Mouse (Mus musculus) kidney, adult 2 months (tissue): ENCODE data around the gene Mad2l2. TPM values are rescaled to one million over a fixed set of nuclear protein-coding genes. Genes with fewer than 3 reads are reported as not detected.

Experiments used
- DNase-seq: peaks from one replicate; pipeline ENCODE4 v3.0.0; 2021
- H3K27ac ChIP-seq: fragments of 200-500 bp; 2 replicates; pipeline ENCODE4 v1.5.1; 2012; ENCODE audit warnings: low read depth, low read length, control low read depth, inconsistent platforms; ENCODE audit not compliant: insufficient read depth
- H3K27me3 ChIP-seq: fragments of 200-500 bp; replicated peaks from 2 replicates; pipeline ENCODE4 v1.6.1; 2012; ENCODE audit warnings: mild to moderate bottlenecking, moderate library complexity, low read length, inconsistent platforms; ENCODE audit not compliant: control insufficient read depth, insufficient read depth
- H3K36me3 ChIP-seq: fragments of 200-500 bp; 2 replicates; pipeline ENCODE4 v1.6.1; 2012; ENCODE audit warnings: mild to moderate bottlenecking, moderate library complexity, low read length, inconsistent platforms; ENCODE audit not compliant: control insufficient read depth, insufficient read depth
- H3K4me1 ChIP-seq: fragments of 200-500 bp; 2 replicates; pipeline ENCODE4 v1.6.1; 2011; ENCODE audit warnings: low read length; ENCODE audit not compliant: control insufficient read depth, insufficient read depth
- H3K4me3 ChIP-seq: fragments of 200-500 bp; 2 replicates; pipeline ENCODE4 v1.5.1; 2011; ENCODE audit warnings: mild to moderate bottlenecking, low read depth, low read length, control low read depth; ENCODE audit not compliant: insufficient read depth
- CTCF ChIP-seq: fragments of 200-500 bp; conservative IDR thresholded peaks from 2 replicates; pipeline ENCODE4 v1.5.1; 2011; ENCODE audit warnings: low read depth, mild to moderate bottlenecking, control low read depth, low read length, moderate library complexity, mixed read lengths; ENCODE audit not compliant: insufficient read depth, insufficient read length
- POLR2A ChIP-seq: fragments of 200-500 bp; IDR thresholded peaks from one replicate; pipeline ENCODE4 v1.6.1; 2011; ENCODE audit warnings: low read depth, low read length, control low read depth
- WGBS: fragments of 180-500 bp; shearing (Covaris S2); methylation state at CpG from one replicate; pipeline ENCODE4 v1.1.7; 2018; 5-methylcytosine and 5-hydroxymethylcytosine counted together
- polyA plus RNA-seq: library from polyadenylated mRNA; depleted of rRNA; stranded (reverse); fragments of >200 nt; gene quantifications from 2 replicates; pipeline ENCODE4 v1.2.3, GENCODE M21; 2012

Gene Mad2l2
- polyA plus RNA-seq, 1 experiment = 22.8 TPM

- 42% methylated on average over 27 of the region's 27 CpGs for WGBS
- peak; percentile 36 for DNase-seq
- TF ChIP-seq POLR2A (no peak), CTCF (no peak)
- Histone ChIP-seq H3K27ac (peak overlapping the region; percentile 63), H3K4me1 (peaks cover 5% of the 10 kb centered on the region; the same call in 1 of the 2 replicates), H3K27me3 (no peaks in the 10 kb centered on the region), H3K4me3 (peak overlapping the region; percentile 69), H3K36me3 (no peaks in the 10 kb centered on the region; the same call in 1 of the 2 replicates)
These were observed 28.5 kb downstream of the Mad2l2 start for GRCm38 (mm10) chr4:148158436-148159348.

- peaks cover 5% of the 10 kb centered on the region; the same call in 1 of the 2 replicates for H3K4me1 ChIP-seq
- H3K36me3 ChIP-seq = no peaks in the 10 kb centered on the region; the same call in 1 of the 2 replicates
- H3K4me3 ChIP-seq = peak overlapping the region; percentile 69
- peak; percentile 98 for DNase-seq
- TF ChIP-seq POLR2A (peak; percentile 54), CTCF (0 out of 2 replicates have a peak, but pooled peaks have one; percentile 19)
- under 1% methylated on average over 49 of the region's 55 CpGs for WGBS
- H3K27me3 ChIP-seq = no peaks in the 10 kb centered on the region
- peak overlapping the region; percentile 58 for H3K27ac ChIP-seq
These were observed 29.6 kb downstream of the Mad2l2 start for GRCm38 (mm10) chr4:148159544-148160435.

- 4% methylated on average over 40 of the region's 43 CpGs for WGBS
- DNase-seq = peak; percentile 40
These were observed 30.5 kb downstream of the Mad2l2 start, which contains the start of the genes Fbxo44 and Fbxo2 for GRCm38 (mm10) chr4:148160436-148161390. Fbxo44 (minus strand) TSS chr4:148160482. Fbxo2 (plus strand) TSS chr4:148160621.

GRCm38 (mm10) chr4:148164002-148164439 is 33.8 kb downstream of the Mad2l2 start:
- TF ChIP-seq CTCF = peak; percentile 82
- no peak for TF ChIP-seq POLR2A
- H3K4me1 ChIP-seq = no peaks in the 10 kb centered on the region
- H3K36me3 ChIP-seq = no peaks in the 10 kb centered on the region

More at GRCm38 (mm10) chr4:148160436-148161390, 30.5 kb downstream of the Mad2l2 start, which contains the start of the genes Fbxo44 and Fbxo2:
- TF ChIP-seq POLR2A (no peak), CTCF (no peak)
- no peaks in the 10 kb centered on the region for H3K27me3 ChIP-seq
- H3K36me3 ChIP-seq = no peaks in the 10 kb centered on the region
- H3K4me3 ChIP-seq = peak within 1 kb of the TSS; percentile 69
- H3K4me1 ChIP-seq = peaks cover 5% of the 10 kb centered on the region; the same call in 1 of the 2 replicates
- H3K27ac ChIP-seq = peak within 1 kb of the TSS; percentile 58

GRCm38 (mm10) chr4:148164461-148164860 is 34.3 kb downstream of the Mad2l2 start:
- Histone ChIP-seq H3K27ac (no peak overlapping the region), H3K27me3 (no peaks in the 10 kb centered on the region), H3K36me3 (no peaks in the 10 kb centered on the region), H3K4me3 (no peak overlapping the region), H3K4me1 (no peaks in the 10 kb centered on the region)
- 2% methylated on average over 16 of the region's 16 CpGs for WGBS
- TF ChIP-seq CTCF (no peak), POLR2A (no peak)
- DNase-seq = no peak

More at GRCm38 (mm10) chr4:148164002-148164439, 33.8 kb downstream of the Mad2l2 start:
- peak; percentile 91 for DNase-seq
- peak overlapping the region; percentile 9; the same call in 1 of the 2 replicates for H3K4me3 ChIP-seq
- no peaks in the 10 kb centered on the region for H3K27me3 ChIP-seq
- WGBS = under 1% methylated on average over 29 of the region's 29 CpGs
- no peak overlapping the region for H3K27ac ChIP-seq

GRCm38 (mm10) chr4:148165551-148165950 is 35.4 kb downstream of the Mad2l2 start:
- Histone ChIP-seq H3K4me1 (no peaks in the 10 kb centered on the region), H3K4me3 (no peak overlapping the region), H3K27me3 (no peaks in the 10 kb centered on the region), H3K27ac (no peak overlapping the region), H3K36me3 (no peaks in the 10 kb centered on the region)
- no peak for DNase-seq
- WGBS = 8% methylated on average over 17 of the region's 17 CpGs
- TF ChIP-seq CTCF (no peak), POLR2A (no peak)
